Mouse (Mus musculus) liver, embryonic 16.5 days (tissue): ENCODE results near the gene Dmrta1. TPM values are rescaled to one million over a fixed set of nuclear protein-coding genes. Genes with fewer than 3 reads are reported as not detected.

ENCODE experiments used
- ATAC-seq: fragments of 200-750 bp; cut with Nextera tagmentation; 2 replicates; pipeline ENCODE4 v1.8.0; 2017; ENCODE audit warnings: low read depth, mild to moderate bottlenecking, moderate number of reproducible peaks, moderate library complexity
- H3K27ac ChIP-seq: fragments of 300-500 bp; sonication (generic); 2 replicates; pipeline ENCODE4 v1.5.1; 2014; ENCODE audit warnings: mild to moderate bottlenecking, low read length
- H3K27me3 ChIP-seq: fragments of 300-500 bp; sonication (generic); 2 replicates; pipeline ENCODE4 v1.6.1; 2014; ENCODE audit warnings: low read depth, low read length, mixed read lengths; ENCODE audit not compliant: control insufficient read depth, insufficient read depth
- H3K36me3 ChIP-seq: fragments of 300-500 bp; sonication (generic); 2 replicates; pipeline ENCODE4 v1.6.1; 2014; ENCODE audit warnings: mild to moderate bottlenecking; ENCODE audit not compliant: control insufficient read depth, insufficient read depth
- H3K4me1 ChIP-seq: fragments of 300-500 bp; sonication (generic); 2 replicates; pipeline ENCODE4 v1.6.1; 2014; ENCODE audit warnings: low read depth, low read length, mixed read lengths; ENCODE audit not compliant: control insufficient read depth
- H3K4me2 ChIP-seq: fragments of 300-500 bp; sonication (generic); 2 replicates; pipeline ENCODE4 v1.6.1; 2014; ENCODE audit warnings: low read depth, low read length, mixed read lengths
- H3K4me3 ChIP-seq: fragments of 300-500 bp; sonication (generic); 2 replicates; pipeline ENCODE4 v1.5.1; 2014; ENCODE audit warnings: low read depth, mild to moderate bottlenecking, low read length
- H3K9ac ChIP-seq: fragments of 300-500 bp; sonication (generic); 2 replicates; pipeline ENCODE4 v1.6.1; 2014; ENCODE audit warnings: low read depth, low read length
- H3K9me3 ChIP-seq: fragments of 300-500 bp; sonication (generic); replicated peaks from 2 replicates; pipeline ENCODE4 v1.6.1; 2016; ENCODE audit warnings: low read length; ENCODE audit not compliant: control insufficient read depth
- WGBS: fragments of 180-500 bp; shearing (Covaris S2); extraction: QIAGEN DNeasy Blood & Tissue Kit; methylation state at CpG from one replicate; pipeline ENCODE4 v1.1.7; 2014; ENCODE audit not compliant: insufficient replicate concordance; 5-methylcytosine and 5-hydroxymethylcytosine counted together
- polyA plus RNA-seq: library from polyadenylated mRNA; unstranded; fragments of >200 nt; fragmentation: Nextera tagmentation; extraction: Ambion mirVana; gene quantifications from 2 replicates; pipeline ENCODE4 v1.2.1, GENCODE M21; 2015

Gene Dmrta1
- polyA plus RNA-seq, 1 experiment from 2014 or later = not detected

GRCm38 (mm10) chr4:89663406-89663805 lies 15.8 kb upstream of the Dmrta1 start:
- Histone ChIP-seq H3K4me3 (no peak overlapping the region), H3K36me3 (no peaks in the 10 kb centered on the region), H3K4me1 (no peaks in the 10 kb centered on the region), H3K27me3 (no peaks in the 10 kb centered on the region), H3K9me3 (no peaks in the 10 kb centered on the region), H3K9ac (no peak overlapping the region), H3K4me2 (no peak overlapping the region), H3K27ac (no peak overlapping the region)
- WGBS = 57% methylated on average over 2 of the region's 2 CpGs
- no peak for ATAC-seq

GRCm38 (mm10) chr4:89674711-89675110 lies 4.5 kb upstream of the Dmrta1 start:
- ATAC-seq = no peak
- no peaks in the 10 kb centered on the region for H3K9me3 ChIP-seq
- no peak overlapping the region for H3K27ac ChIP-seq
- no peaks in the 10 kb centered on the region for H3K36me3 ChIP-seq
- no peaks in the 10 kb centered on the region for H3K27me3 ChIP-seq
- H3K4me1 ChIP-seq = no peaks in the 10 kb centered on the region
- no peak overlapping the region for H3K4me2 ChIP-seq
- no peak overlapping the region for H3K9ac ChIP-seq
- WGBS = 61% methylated on average over 3 of the region's 3 CpGs
- no peak overlapping the region for H3K4me3 ChIP-seq

- H3K4me3 ChIP-seq = no peak overlapping the region
- no peaks in the 10 kb centered on the region for H3K9me3 ChIP-seq
- no peaks in the 10 kb centered on the region for H3K27me3 ChIP-seq
- ATAC-seq = no peak
- no peak overlapping the region for H3K9ac ChIP-seq
- no peak overlapping the region for H3K4me2 ChIP-seq
- no peaks in the 10 kb centered on the region for H3K36me3 ChIP-seq
- WGBS = 70% methylated on average over 7 of the region's 7 CpGs
- no peaks in the 10 kb centered on the region for H3K4me1 ChIP-seq
- H3K27ac ChIP-seq = no peak overlapping the region
Measured at GRCm38 (mm10) chr4:89677903-89678302, 1.3 kb upstream of the Dmrta1 start.

GRCm38 (mm10) chr4:89678713-89679112 lies 523 bp upstream of the Dmrta1 start:
- 65% methylated on average over 5 of the region's 5 CpGs for WGBS
- no peak for ATAC-seq
- no peaks in the 10 kb centered on the region for H3K9me3 ChIP-seq

GRCm38 (mm10) chr4:89687961-89688803 lies 8.9 kb downstream of the Dmrta1 start:
- H3K9ac ChIP-seq = no peak overlapping the region
- no peak for ATAC-seq
- H3K4me3 ChIP-seq = peak overlapping the region; percentile 36
- H3K4me1 ChIP-seq = no peaks in the 10 kb centered on the region
- 1% methylated on average over 77 of the region's 78 CpGs for WGBS
- no peaks in the 10 kb centered on the region for H3K36me3 ChIP-seq
- no peak overlapping the region for H3K27ac ChIP-seq
- peak overlapping the region; percentile 39 for H3K4me2 ChIP-seq
- no peaks in the 10 kb centered on the region for H3K9me3 ChIP-seq
- H3K27me3 ChIP-seq = peaks cover 28% of the 10 kb centered on the region

More at GRCm38 (mm10) chr4:89678713-89679112, 523 bp upstream of the Dmrta1 start:
- Histone ChIP-seq H3K27me3 (no peaks in the 10 kb centered on the region), H3K27ac (no peak overlapping the region), H3K4me3 (no peak overlapping the region), H3K9ac (no peak overlapping the region), H3K4me1 (no peaks in the 10 kb centered on the region), H3K4me2 (no peak overlapping the region), H3K36me3 (no peaks in the 10 kb centered on the region)

- Histone ChIP-seq H3K9ac (no peak overlapping the region), H3K27me3 (peaks cover 28% of the 10 kb centered on the region), H3K4me3 (peak overlapping the region; percentile 36), H3K27ac (no peak overlapping the region), H3K4me2 (peak overlapping the region; percentile 39), H3K4me1 (no peaks in the 10 kb centered on the region), H3K36me3 (no peaks in the 10 kb centered on the region), H3K9me3 (no peaks in the 10 kb centered on the region)
- ATAC-seq = no peak
- WGBS = 1% methylated on average over 16 of the region's 16 CpGs
Measured at GRCm38 (mm10) chr4:89688804-89689497, 9.7 kb downstream of the Dmrta1 start.

- 68% methylated on average over 6 of the region's 6 CpGs for WGBS
Measured at GRCm38 (mm10) chr4:89691936-89692335, 12.7 kb downstream of the Dmrta1 start.

GRCm38 (mm10) chr4:89692780-89693179 lies 13.5 kb downstream of the Dmrta1 start:
- no peaks in the 10 kb centered on the region for H3K36me3 ChIP-seq
- H3K9me3 ChIP-seq = no peaks in the 10 kb centered on the region
- no peak for ATAC-seq
- no peak overlapping the region for H3K4me3 ChIP-seq
- H3K4me2 ChIP-seq = no peak overlapping the region
- no peaks in the 10 kb centered on the region for H3K4me1 ChIP-seq
- H3K27me3 ChIP-seq = peaks cover 19% of the 10 kb centered on the region
- no peak overlapping the region for H3K9ac ChIP-seq
- 8% methylated on average over 1 of the region's 1 CpGs for WGBS
- H3K27ac ChIP-seq = no peak overlapping the region

More at GRCm38 (mm10) chr4:89691936-89692335, 12.7 kb downstream of the Dmrta1 start:
- H3K4me2 ChIP-seq = no peak overlapping the region
- peaks cover 28% of the 10 kb centered on the region for H3K27me3 ChIP-seq
- H3K27ac ChIP-seq = no peak overlapping the region
- H3K36me3 ChIP-seq = no peaks in the 10 kb centered on the region
- no peak overlapping the region for H3K9ac ChIP-seq
- H3K4me3 ChIP-seq = no peak overlapping the region
- no peaks in the 10 kb centered on the region for H3K4me1 ChIP-seq
- H3K9me3 ChIP-seq = no peaks in the 10 kb centered on the region
- no peak for ATAC-seq

GRCm38 (mm10) chr4:89695589-89695988 lies 16.4 kb downstream of the Dmrta1 start:
- Histone ChIP-seq H3K9me3 (no peaks in the 10 kb centered on the region), H3K36me3 (no peaks in the 10 kb centered on the region), H3K4me1 (no peaks in the 10 kb centered on the region), H3K4me3 (no peak overlapping the region), H3K27ac (no peak overlapping the region), H3K4me2 (no peak overlapping the region), H3K27me3 (no peaks in the 10 kb centered on the region), H3K9ac (no peak overlapping the region)
- ATAC-seq = no peak
- 47% methylated on average over 5 of the region's 5 CpGs for WGBS
